Mouse (Mus musculus): ENCODE results near the gene C030005K15Rik.
"Not testable (repeated sequence)": the region's sequence is repeated elsewhere in the genome, so short reads cannot be mapped to it uniquely, and the experiment has no call there.

C030005K15Rik gene

DNA sequence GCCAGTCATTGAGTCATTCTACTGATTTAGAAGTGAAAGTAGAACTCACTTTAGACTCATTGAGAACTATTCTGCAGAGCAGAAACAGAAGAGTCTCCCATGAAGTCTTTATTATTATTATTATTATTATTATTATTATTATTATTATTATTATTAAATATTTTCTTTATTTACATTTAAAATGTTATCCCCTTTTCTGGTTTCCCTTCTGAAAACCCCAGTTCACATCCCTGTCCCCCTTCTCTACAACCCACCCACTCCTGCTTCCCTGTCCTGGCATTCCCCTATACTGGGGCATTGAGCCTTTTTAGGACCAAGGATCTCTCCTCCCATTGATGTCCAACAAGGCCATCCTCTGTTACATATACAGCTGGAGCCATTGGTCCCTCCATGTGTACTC is at the start of gene C030005K15Rik:
Gene C030005K15Rik, minus strand, starts transcription at position 101 of the 400 bp plus-strand sequence.
- not testable (repeated sequence) for DNase-seq

DNA sequence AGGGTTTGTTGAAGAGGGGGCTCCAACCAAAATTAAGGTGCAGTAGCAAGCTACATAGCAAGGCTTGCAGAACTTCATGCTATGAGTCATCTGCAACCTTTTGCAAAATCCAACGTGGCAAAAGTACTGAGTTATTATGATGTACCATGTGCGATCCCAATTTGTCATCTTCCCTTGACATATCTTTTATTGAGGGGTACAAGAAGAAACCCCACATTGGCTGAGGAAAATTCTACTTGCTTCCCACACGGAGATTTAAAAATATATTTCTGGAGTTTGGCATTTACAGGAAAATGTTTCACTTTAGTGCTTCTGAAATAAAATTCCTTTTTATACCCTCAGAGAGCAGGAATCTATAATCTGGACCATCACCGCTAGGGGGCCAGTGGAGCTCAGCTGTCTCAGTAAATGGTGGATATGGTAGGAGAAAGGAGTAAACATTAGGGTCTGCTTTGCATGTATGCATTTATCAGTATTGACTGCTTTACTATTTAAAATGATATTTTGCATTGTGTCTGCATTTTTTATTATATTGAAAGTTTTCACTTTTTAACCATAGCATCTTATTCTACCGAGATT is 41.7 kb upstream of the C030005K15Rik start:
- DNase-seq = peak; percentile 24 to 29

DNA sequence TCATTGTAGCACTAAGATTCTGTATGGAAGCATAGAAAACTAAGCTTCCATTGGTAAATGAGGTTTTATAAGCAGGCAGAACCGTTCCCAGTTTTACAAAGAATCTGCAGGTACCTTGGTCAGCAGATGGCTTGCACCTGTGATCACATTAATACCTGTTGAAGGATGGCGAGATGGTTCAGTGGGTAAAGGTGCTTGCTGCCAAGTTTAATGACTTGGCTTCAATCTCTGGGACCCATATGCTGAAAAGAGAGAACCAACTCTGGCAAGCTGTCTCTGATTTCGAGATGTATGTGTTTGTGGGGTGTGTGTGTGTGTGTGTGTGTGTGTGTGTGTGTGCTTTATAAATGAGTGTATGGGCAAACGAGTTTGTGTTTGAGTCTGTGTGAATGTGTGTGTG is 27.3 kb upstream of the C030005K15Rik start:
- peak; percentile 59 to 65 for DNase-seq

- no peak for DNase-seq
Measured at GRCm38 (mm10) chr10:97747231-97747630, 20.7 kb upstream of the C030005K15Rik start.

DNA sequence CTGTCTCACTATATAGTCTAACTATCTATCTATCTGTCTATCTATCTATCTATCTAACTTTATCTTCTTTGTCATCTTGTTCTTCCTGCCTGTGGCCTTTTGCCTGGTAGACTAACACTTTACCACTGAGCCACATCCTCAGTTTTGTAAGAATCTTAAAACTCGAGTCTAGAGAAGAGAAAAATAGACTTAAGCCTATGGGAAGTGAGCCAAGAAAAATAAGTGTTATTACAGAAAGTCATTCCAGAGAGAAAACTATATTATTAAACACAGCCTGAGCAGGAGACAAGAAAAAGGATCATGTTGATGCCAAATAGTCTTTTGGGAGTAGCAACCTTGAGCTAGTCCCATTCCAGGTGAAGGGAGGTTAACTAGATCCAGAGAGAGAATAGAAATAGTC is 626 bp downstream of the C030005K15Rik start:
- DNase-seq = no peak

GRCm38 (mm10) chr10:97722709-97723108 is 3.8 kb downstream of the C030005K15Rik start:
- no peak for DNase-seq

GRCm38 (mm10) chr10:97720625-97721024 is 5.9 kb downstream of the C030005K15Rik start:
- no peak for DNase-seq

- no peak for DNase-seq
Measured at GRCm38 (mm10) chr10:97718021-97718420, 8.5 kb downstream of the C030005K15Rik start.

DNA sequence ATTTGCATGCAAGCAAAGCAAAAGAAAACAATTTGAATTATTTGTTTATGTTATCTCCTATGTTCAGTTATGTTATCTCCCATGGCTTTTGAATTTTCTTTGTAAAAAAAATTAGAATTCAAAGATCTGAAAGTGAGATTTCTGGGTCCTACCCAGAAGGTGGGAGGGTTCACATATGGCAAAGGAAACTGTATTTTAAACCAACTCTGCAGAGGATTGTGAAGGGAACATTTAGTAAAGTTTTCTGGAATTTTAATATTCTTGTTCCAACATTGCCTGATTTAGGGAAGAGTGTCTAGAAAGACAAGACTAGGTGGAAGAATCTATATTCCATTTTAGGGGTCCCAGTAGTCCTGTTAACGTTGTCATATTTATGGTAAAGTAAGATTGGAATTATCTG is 9.3 kb downstream of the C030005K15Rik start:
- DNase-seq = no peak

GRCm38 (mm10) chr10:97715289-97715906 is 11.2 kb downstream of the C030005K15Rik start:
- DNase-seq = peak; percentile 53 to 69

DNA sequence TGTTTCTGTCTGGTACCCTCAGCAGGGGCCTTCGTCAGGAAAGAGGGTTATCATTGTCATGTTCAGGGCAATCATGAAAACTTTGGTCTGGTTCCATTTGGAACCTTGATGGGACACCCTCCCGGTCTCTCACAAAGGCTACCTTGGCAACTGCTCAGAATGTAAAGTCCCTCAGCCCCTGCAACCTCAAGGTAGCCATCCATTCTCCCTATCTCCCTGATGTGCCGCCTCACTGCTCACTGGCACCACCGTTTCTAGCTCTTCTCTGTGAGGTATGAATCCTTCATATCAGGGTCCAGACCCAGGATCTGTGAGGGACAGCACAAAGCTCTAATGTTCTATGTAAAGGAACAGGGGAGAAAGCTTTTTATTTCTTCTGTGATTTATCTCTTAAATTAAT is 12.0 kb downstream of the C030005K15Rik start:
- peak; percentile 27 to 39 for DNase-seq

GRCm38 (mm10) chr10:97712687-97713086 is 13.9 kb downstream of the C030005K15Rik start:
- peak; percentile 64 to 83 for DNase-seq

- DNase-seq = peak; percentile 76 to 78
Measured at GRCm38 (mm10) chr10:97704562-97704961, 22.0 kb downstream of the C030005K15Rik start.

- DNase-seq = no peak
Measured at GRCm38 (mm10) chr10:97702321-97702720, 24.2 kb downstream of the C030005K15Rik start.

DNA sequence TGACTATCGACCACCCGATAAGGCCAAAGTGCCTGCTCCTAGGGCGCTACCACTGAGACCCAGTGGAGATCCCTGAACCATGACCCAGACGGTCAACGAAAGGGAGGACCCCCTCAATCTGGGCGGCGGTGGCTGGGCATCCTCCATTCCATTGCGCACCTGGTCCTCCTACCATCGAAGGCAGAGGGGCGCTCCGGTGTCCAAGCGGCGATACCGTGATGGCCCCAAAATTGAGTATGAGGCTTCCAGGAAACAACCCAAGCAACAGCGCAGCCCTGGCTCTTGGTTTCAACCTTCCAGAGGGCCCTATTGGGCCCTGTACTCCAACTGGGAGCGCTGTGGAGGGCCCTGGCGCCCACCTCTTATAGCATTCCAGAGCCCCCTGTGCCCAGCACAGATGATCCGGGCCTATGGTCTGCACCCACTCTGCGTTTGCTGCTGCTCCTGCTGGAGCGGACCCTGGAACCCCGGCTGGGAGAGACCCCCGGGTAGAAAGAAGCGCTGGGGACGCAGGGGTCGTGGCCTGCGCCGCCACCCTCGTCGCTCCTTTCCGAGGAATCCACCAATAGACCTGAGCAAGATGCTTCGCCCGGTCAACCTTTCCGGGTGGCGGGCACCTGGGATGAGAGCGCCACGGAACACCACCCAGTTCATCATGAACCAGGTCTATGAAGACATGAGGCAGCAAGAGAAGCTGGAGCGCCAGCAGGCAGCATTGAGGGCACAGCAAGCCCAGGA is 33.0 kb downstream of the C030005K15Rik start:
- DNase-seq = no peak

DNA sequence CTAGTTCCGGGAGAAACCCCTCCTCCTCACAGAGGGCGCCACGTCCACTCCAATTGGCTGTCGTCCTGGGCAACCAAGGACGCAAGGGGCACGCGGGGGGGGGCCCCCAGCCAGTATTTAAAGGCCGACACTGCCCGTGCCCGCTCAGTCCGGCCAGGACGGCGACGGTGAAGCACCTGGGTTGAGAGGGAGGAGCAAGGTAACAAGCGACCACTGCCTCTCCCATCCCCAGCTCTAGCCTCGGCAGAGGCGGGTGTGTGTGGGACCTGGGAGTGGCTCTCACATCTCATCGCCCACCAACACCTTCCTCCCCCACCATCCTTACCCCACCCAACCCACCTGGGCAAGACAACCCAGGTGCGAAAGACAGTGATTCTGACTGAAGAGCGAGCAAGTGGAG is 33.6 kb downstream of the C030005K15Rik start, which contains the start of gene Ccer1:
Gene Ccer1, plus strand, starts transcription at position 147 of the 400 bp plus-strand sequence.
- DNase-seq = no peak

DNA sequence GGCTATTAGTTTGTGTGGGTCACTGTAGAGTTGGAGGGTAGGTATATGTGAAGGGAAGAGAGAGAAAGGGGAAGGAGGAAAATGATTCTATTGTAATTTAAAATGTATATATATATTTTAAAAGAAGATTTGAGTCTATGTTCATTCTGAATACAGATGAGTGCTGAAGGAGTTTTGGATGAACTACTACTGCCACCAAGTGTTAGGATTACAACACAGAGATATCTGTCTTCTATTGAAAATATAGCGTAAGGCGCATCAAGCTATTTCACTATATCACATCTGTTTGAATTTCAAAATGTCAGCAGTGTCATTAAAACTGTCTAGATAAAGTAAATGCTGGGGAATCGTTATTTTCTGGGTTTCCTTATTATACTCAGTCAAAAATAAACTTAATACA is 37.1 kb downstream of the C030005K15Rik start:
- DNase-seq = peak; percentile 8 to 39

- peak in 1 of 2 experiments; percentile 6 for DNase-seq
Measured at GRCm38 (mm10) chr10:97687198-97687597, 39.4 kb downstream of the C030005K15Rik start.

GRCm38 (mm10) chr10:97682981-97683380 is 43.6 kb downstream of the C030005K15Rik start:
- DNase-seq = no peak
